Mouse (Mus musculus): ENCODE results near the gene Gm13697. TPM values are rescaled to one million over a fixed set of nuclear protein-coding genes. Genes with fewer than 3 reads are reported as not detected.

Gm13697 gene
- total and polyA plus RNA-seq, 2 experiments from 2014 or later: not detected

- no peaks in the 10 kb centered on the region for H3K36me3 ChIP-seq (ENCODE audit: insufficient read depth, low read length)
- H3K4me1 ChIP-seq (ENCODE audit: insufficient read depth, low read length): no peaks in the 10 kb centered on the region
- H3K27ac ChIP-seq (ENCODE audit: low read depth, low read length): no peak overlapping the region
- 75% methylated on average over 2 of the region's 2 CpGs for WGBS
- H3K9ac ChIP-seq (replicated peaks; ENCODE audit: low read length, poor library complexity, severe bottlenecking): no peak overlapping the region
- H3K4me2 ChIP-seq (ENCODE audit: low read depth, low read length, poor library complexity, severe bottlenecking): no peak overlapping the region
- no peak for DNase-seq (ENCODE audit: low spot score)
- H3K27me3 ChIP-seq (ENCODE audit: insufficient read depth, low read length): no peaks in the 10 kb centered on the region
- H3K9me3 ChIP-seq (ENCODE audit: low read length): no peaks in the 10 kb centered on the region
- ATAC-seq (ENCODE audit: low FRiP score): no peak
- no peak for TF ChIP-seq CTCF (IDR thresholded peaks at IDR 0.05)
- H3K4me3 ChIP-seq (ENCODE audit: low read depth, low read length): no peak overlapping the region
These were observed 48.0 kb downstream of the Gm13697 start for GRCm38 (mm10) chr2:84032505-84032904.

GRCm38 (mm10) chr2:84035997-84036396 is 51.5 kb downstream of the Gm13697 start:
- H3K9ac ChIP-seq (replicated peaks; ENCODE audit: low read length, poor library complexity, severe bottlenecking): no peak overlapping the region
- H3K36me3 ChIP-seq (ENCODE audit: insufficient read depth, low read length): no peaks in the 10 kb centered on the region
- 88% methylated on average over 4 of the region's 4 CpGs for WGBS
- H3K27ac ChIP-seq (ENCODE audit: low read depth, low read length): no peak overlapping the region
- H3K27me3 ChIP-seq (ENCODE audit: insufficient read depth, low read length): no peaks in the 10 kb centered on the region
- ATAC-seq (ENCODE audit: low FRiP score): no peak
- no peaks in the 10 kb centered on the region for H3K9me3 ChIP-seq (ENCODE audit: low read length)
- no peak for TF ChIP-seq CTCF (IDR thresholded peaks at IDR 0.05)
- H3K4me2 ChIP-seq (ENCODE audit: low read depth, low read length, poor library complexity, severe bottlenecking): no peak overlapping the region
- H3K4me1 ChIP-seq (ENCODE audit: insufficient read depth, low read length): no peaks in the 10 kb centered on the region
- H3K4me3 ChIP-seq (ENCODE audit: low read depth, low read length): no peak overlapping the region
- no peak for DNase-seq (ENCODE audit: low spot score)

Other genes with a start within 250 kb of the Gm13697 start
- 98.6 and 116 TPM in 2 replicates for gene Fam171b, start 172.1 kb upstream of the Gm13697 start, total RNA-seq (2014; rRNA removed)
- gene Fam171b, start 172.1 kb upstream of the Gm13697 start, polyA plus RNA-seq (2015; fragmentation: Nextera tagmentation; extraction: Ambion mirVana): 91.8 and 97.9 TPM in 2 replicates
- not detected in 2 replicates for gene Zswim2, start 43.5 kb upstream of the Gm13697 start, total RNA-seq (2014; rRNA removed)
- gene Zswim2, start 43.5 kb upstream of the Gm13697 start, polyA plus RNA-seq (2015; fragmentation: Nextera tagmentation; extraction: Ambion mirVana): 0.12 TPM in 1 of 2 replicates, not detected in the other
- gene Gm13698, start 29.1 kb upstream of the Gm13697 start, total RNA-seq (2014; rRNA removed): not detected in 2 replicates
- not detected in 2 replicates for gene Gm13698, start 29.1 kb upstream of the Gm13697 start, polyA plus RNA-seq (2015; fragmentation: Nextera tagmentation; extraction: Ambion mirVana)
- not detected in 2 replicates for gene Gm13693, start 23.2 kb upstream of the Gm13697 start, total RNA-seq (2014; rRNA removed)
- gene Gm13693, start 23.2 kb upstream of the Gm13697 start, polyA plus RNA-seq (2015; fragmentation: Nextera tagmentation; extraction: Ambion mirVana): not detected in 2 replicates
- not detected in 2 replicates for gene Gm13695, start 17.4 kb upstream of the Gm13697 start, total RNA-seq (2014; rRNA removed)
- gene Gm13695, start 17.4 kb upstream of the Gm13697 start, polyA plus RNA-seq (2015; fragmentation: Nextera tagmentation; extraction: Ambion mirVana): not detected in 2 replicates
- not detected in 2 replicates for gene Gm13696, start 11.6 kb upstream of the Gm13697 start, total RNA-seq (2014; rRNA removed)
- gene Gm13696, start 11.6 kb upstream of the Gm13697 start, polyA plus RNA-seq (2015; fragmentation: Nextera tagmentation; extraction: Ambion mirVana): not detected in 2 replicates
- not detected in 2 replicates for gene Gm13694, start 5.8 kb upstream of the Gm13697 start, total RNA-seq (2014; rRNA removed)
- gene Gm13694, start 5.8 kb upstream of the Gm13697 start, polyA plus RNA-seq (2015; fragmentation: Nextera tagmentation; extraction: Ambion mirVana): not detected in 2 replicates
- gene Gm13691, start 5.8 kb downstream of the Gm13697 start, total RNA-seq (2014; rRNA removed): not detected in 2 replicates
- gene Gm13691, start 5.8 kb downstream of the Gm13697 start, polyA plus RNA-seq (2015; fragmentation: Nextera tagmentation; extraction: Ambion mirVana): not detected in 2 replicates